ENCODE assay signal across 8 mouse cellular contexts in the genomic region with DNA sequence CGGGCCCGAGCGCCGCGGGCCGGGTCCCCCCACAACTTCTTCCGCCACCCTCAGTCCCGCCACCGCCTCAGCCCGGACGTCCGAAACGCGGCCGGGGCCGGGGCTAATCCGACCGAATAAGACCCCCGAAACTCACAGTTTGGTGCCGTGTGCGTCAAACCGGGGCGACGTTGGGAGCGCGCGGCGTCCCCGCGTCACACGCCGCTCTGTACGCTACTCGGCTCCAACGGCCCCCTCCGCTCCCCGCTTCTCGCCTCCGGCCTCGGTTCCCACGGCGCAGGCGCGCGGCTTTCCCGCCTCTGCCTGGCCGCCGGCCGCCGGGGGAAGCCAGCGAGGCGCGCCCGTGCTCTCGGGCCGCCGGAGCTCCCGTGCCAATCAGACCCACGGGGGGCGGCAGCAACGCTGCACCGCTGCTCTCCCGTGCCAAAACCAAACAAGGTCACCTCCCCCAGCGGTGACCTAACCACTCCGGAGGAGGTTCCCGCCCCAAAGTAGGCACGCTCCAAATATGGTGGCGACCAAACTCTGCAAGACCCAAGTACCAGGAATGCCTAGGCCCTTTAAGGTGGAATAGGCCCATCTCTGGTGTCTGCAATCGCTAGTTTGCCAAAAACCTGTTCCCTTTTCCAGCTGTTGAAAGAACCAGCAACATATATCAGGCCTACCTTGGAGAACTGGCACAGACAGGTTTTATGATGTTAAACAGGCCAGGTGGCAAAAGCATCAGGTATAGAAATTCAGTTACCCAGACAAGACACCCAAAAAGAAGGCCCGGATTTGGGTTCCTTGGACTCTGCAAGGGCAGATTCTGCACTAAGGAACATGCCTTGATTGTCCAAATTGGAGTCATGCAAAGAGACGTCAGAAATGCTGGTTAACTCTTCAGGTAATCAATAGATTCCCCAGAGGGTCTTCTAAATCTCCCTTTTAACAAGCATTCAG. TPM values are rescaled to one million over a fixed set of nuclear protein-coding genes. Genes with fewer than 3 reads are reported as not detected.
DNase-seq lines count a peak whose midpoint lies in the region; ATAC-seq lines count a peak whose summit lies in the region.

A gene (minus strand): TSS at position 892 of the 942 bp plus-strand sequence.

- H3K27ac ChIP-seq in intestine, embryonic 14.5 days (ENCODE audit: low read depth) = peak within 1 kb of the TSS; percentile 98

- ATAC-seq in intestine, embryonic 14.5 days (replicated peaks; ENCODE audit: low FRiP score, low TSS enrichment, low read depth) = peak; percentile 92

- peaks cover 16% of the 10 kb centered on the region for H3K4me1 ChIP-seq in intestine, embryonic 14.5 days (replicated peaks; ENCODE audit: control insufficient read depth, insufficient read depth, low read length)

- no peaks in the 10 kb centered on the region for H3K27me3 ChIP-seq in intestine, embryonic 14.5 days (replicated peaks; ENCODE audit: control insufficient read depth, insufficient read depth, low read length)

- intact Hi-C loops in gastrocnemius, postnatal 14 days (cut with DNase I; ENCODE audit: low total_unique reads) = no loop called here
- intact Hi-C loops in left cerebral cortex, postnatal 14 days (cut with DNase I) = loop anchor here (10.0 kb wide), 1 partner anchor 108 kb away; no protein-coding TSS in a partner anchor

- 2% methylated on average over 71 of the region's 71 CpGs for WGBS in intestine, embryonic 14.5 days

- H3K9me3 ChIP-seq in intestine, embryonic 14.5 days (ENCODE audit: control insufficient read depth, low read length) = no peaks in the 10 kb centered on the region

- peak within 1 kb of the TSS; percentile 98 for H3K9ac ChIP-seq in intestine, embryonic 14.5 days (ENCODE audit: low read length)

- H3K4me2 ChIP-seq in intestine, embryonic 14.5 days (ENCODE audit: low read length) = peak within 1 kb of the TSS; percentile 69

- DNase-seq in adipocyte (ENCODE audit: low spot score) = peak; percentile 88
- peak; percentile 92 for DNase-seq in embryo, embryonic 10 days (ENCODE audit: low spot score)
- peak; percentile 89 for DNase-seq in gastrocnemius, postnatal 14 days
- DNase-seq in intestine, embryonic 14.5 days (ENCODE audit: low spot score) = peak; percentile 93
- peak; percentile 87 to 91 for DNase-seq in left cerebral cortex, postnatal 14 days (ENCODE audit: low spot score in 2 of 2)
- peak; percentile 88 for DNase-seq in mesoderm, embryonic 11.5 days (ENCODE audit: low read depth, low spot score)
- DNase-seq in right cerebral cortex, postnatal 36 days (ENCODE audit: low spot score in 2 of 2) = peak; percentile 84 to 87
- peak; percentile 82 for DNase-seq in yolk sac, embryonic 10.5 days (ENCODE audit: low spot score)

- peaks cover 6% of the 10 kb centered on the region; the same call in 1 of the 2 replicates for H3K36me3 ChIP-seq in intestine, embryonic 14.5 days (ENCODE audit: control insufficient read depth, insufficient read depth, low read length)

- H3K4me3 ChIP-seq in intestine, embryonic 14.5 days (ENCODE audit: low read depth, low read length) = peak within 1 kb of the TSS; percentile 79

RNA-seq across cellular contexts. Expression of the gene that starts here (rescaled TPM):
- 10 to 100 TPM; 40.2 to 43.9 TPM for total RNA-seq in gastrocnemius, postnatal 14 days (2021)
- 81.6 and 85.1 TPM in 2 replicates for polyA plus RNA-seq in intestine, embryonic 14.5 days (2014; fragmentation: Nextera tagmentation; extraction: Ambion mirVana)
- 10 to 100 TPM; 85.2 to 87.0 TPM for total RNA-seq in left cerebral cortex, postnatal 14 days (2021)

Comparison
In these comparisons a context has a peak if more than half of its experiments do, and no peak if none do; other contexts are left out.
1. Peak in every context shown above with its lines: DNase-seq, ATAC-seq, H3K4me3 ChIP-seq and H3K27ac ChIP-seq.